Mouse (Mus musculus) adrenal gland, adult 2 months (tissue): ENCODE data around the gene Tmem132c. TPM values are rescaled to one million over a fixed set of nuclear protein-coding genes. Genes with fewer than 3 reads are reported as not detected.

Source experiments
- DNase-seq: peaks from one replicate; pipeline ENCODE4 v3.0.0; 2021
- polyA plus RNA-seq: library from polyadenylated mRNA; depleted of rRNA; stranded (reverse); fragments of >200 nt; gene quantifications from 2 replicates; pipeline ENCODE4 v1.2.3, GENCODE M21; 2012
- total RNA-seq, 2 experiments: library from RNA; stranded (reverse); gene quantifications; 2 replicates each; pipeline ENCODE4 v1.2.3; 2021

Tmem132c gene
- total and polyA plus RNA-seq, 3 experiments = 0.43 to 1.5 (median 0.69) TPM

GRCm38 (mm10) chr5:127496895-127497294 is 255.3 kb downstream of the Tmem132c start:
- DNase-seq = no peak

GRCm38 (mm10) chr5:127499151-127499827 is 257.7 kb downstream of the Tmem132c start:
- no peak for DNase-seq

GRCm38 (mm10) chr5:127502838-127503237 is 261.2 kb downstream of the Tmem132c start:
- DNase-seq = no peak

GRCm38 (mm10) chr5:127505697-127506096 is 264.1 kb downstream of the Tmem132c start:
- DNase-seq = no peak

- DNase-seq = no peak
These were observed 270.0 kb downstream of the Tmem132c start for GRCm38 (mm10) chr5:127511653-127512052.

GRCm38 (mm10) chr5:127515960-127516359 is 274.4 kb downstream of the Tmem132c start:
- DNase-seq = no peak

GRCm38 (mm10) chr5:127522744-127523476 is 281.3 kb downstream of the Tmem132c start:
- peak; percentile 9 for DNase-seq

- DNase-seq = no peak
These were observed 285.9 kb downstream of the Tmem132c start for GRCm38 (mm10) chr5:127527344-127527974.

GRCm38 (mm10) chr5:127537508-127537907 is 295.9 kb downstream of the Tmem132c start:
- no peak for DNase-seq

- DNase-seq = no peak
These were observed 305.0 kb downstream of the Tmem132c start for GRCm38 (mm10) chr5:127546585-127546991.

- DNase-seq = no peak
These were observed 306.5 kb downstream of the Tmem132c start for GRCm38 (mm10) chr5:127548136-127548535.

- DNase-seq = no peak
These were observed 319.5 kb downstream of the Tmem132c start for GRCm38 (mm10) chr5:127561086-127561485.

- no peak for DNase-seq
These were observed 325.6 kb downstream of the Tmem132c start for GRCm38 (mm10) chr5:127567165-127567741.

GRCm38 (mm10) chr5:127577419-127577818 is 335.8 kb downstream of the Tmem132c start:
- DNase-seq = no peak

GRCm38 (mm10) chr5:127583658-127584057 is 342.1 kb downstream of the Tmem132c start:
- DNase-seq = no peak

GRCm38 (mm10) chr5:127587854-127588253 is 346.2 kb downstream of the Tmem132c start:
- DNase-seq = no peak

- peak; percentile 19 for DNase-seq
These were observed 350.8 kb downstream of the Tmem132c start for GRCm38 (mm10) chr5:127592406-127592805.

GRCm38 (mm10) chr5:127592854-127593253 is 351.2 kb downstream of the Tmem132c start:
- peak; percentile 29 for DNase-seq

- DNase-seq = no peak
These were observed 354.1 kb downstream of the Tmem132c start for GRCm38 (mm10) chr5:127595676-127596075.

GRCm38 (mm10) chr5:127596862-127597261 is 355.3 kb downstream of the Tmem132c start:
- DNase-seq = no peak

- no peak for DNase-seq
These were observed 361.4 kb downstream of the Tmem132c start for GRCm38 (mm10) chr5:127602996-127603395.

GRCm38 (mm10) chr5:127607507-127607906 is 365.9 kb downstream of the Tmem132c start:
- DNase-seq = no peak
